Mouse (Mus musculus): ENCODE results near the gene Nlrx1.

Gene Nlrx1

GRCm38 (mm10) chr9:44269973-44270372 lies 1.6 kb upstream of the Nlrx1 start:
- DNase-seq (ENCODE audit: extremely low read depth, insufficient read length, low spot score) = no peak

- no peak for DNase-seq (ENCODE audit: extremely low read depth, insufficient read length, low spot score)
Observed at GRCm38 (mm10) chr9:44269077-44269476, 678 bp upstream of the Nlrx1 start.

- peak; percentile 90 for DNase-seq (ENCODE audit: extremely low read depth, insufficient read length, low spot score)
Observed at GRCm38 (mm10) chr9:44268027-44268360, 405 bp downstream of the Nlrx1 start.

GRCm38 (mm10) chr9:44267319-44268026 lies 926 bp downstream of the Nlrx1 start:
- no peak for DNase-seq (ENCODE audit: extremely low read depth, insufficient read length, low spot score)

GRCm38 (mm10) chr9:44266478-44267226 lies 1.7 kb downstream of the Nlrx1 start:
- no peak for DNase-seq (ENCODE audit: extremely low read depth, insufficient read length, low spot score)

GRCm38 (mm10) chr9:44261388-44261787 lies 7.0 kb downstream of the Nlrx1 start:
- no peak for DNase-seq (ENCODE audit: extremely low read depth, insufficient read length, low spot score)

- DNase-seq (ENCODE audit: extremely low read depth, insufficient read length, low spot score) = no peak
Observed at GRCm38 (mm10) chr9:44259014-44259413, 9.4 kb downstream of the Nlrx1 start.

- DNase-seq (ENCODE audit: extremely low read depth, insufficient read length, low spot score) = no peak
Observed at GRCm38 (mm10) chr9:44256213-44256612, 12.2 kb downstream of the Nlrx1 start.

- no peak for DNase-seq (ENCODE audit: extremely low read depth, insufficient read length, low spot score)
Observed at GRCm38 (mm10) chr9:44255136-44255521, 13.3 kb downstream of the Nlrx1 start.

GRCm38 (mm10) chr9:44254508-44255135 lies 13.8 kb downstream of the Nlrx1 start:
- DNase-seq (ENCODE audit: extremely low read depth, insufficient read length, low spot score) = no peak

- no peak for DNase-seq (ENCODE audit: extremely low read depth, insufficient read length, low spot score)
Observed at GRCm38 (mm10) chr9:44253441-44253840, 15.0 kb downstream of the Nlrx1 start.

- DNase-seq (ENCODE audit: extremely low read depth, insufficient read length, low spot score) = no peak
Observed at GRCm38 (mm10) chr9:44251314-44251713, 17.1 kb downstream of the Nlrx1 start, which contains the start of gene Pdzd3. Gene Pdzd3, minus strand, starts transcription at chr9:44251471.

GRCm38 (mm10) chr9:44250445-44250844 lies 18.0 kb downstream of the Nlrx1 start:
- no peak for DNase-seq (ENCODE audit: extremely low read depth, insufficient read length, low spot score)

- DNase-seq (ENCODE audit: extremely low read depth, insufficient read length, low spot score) = no peak
Observed at GRCm38 (mm10) chr9:44249181-44250146, 18.9 kb downstream of the Nlrx1 start.

- no peak for DNase-seq (ENCODE audit: extremely low read depth, insufficient read length, low spot score)
Observed at GRCm38 (mm10) chr9:44247907-44248306, 20.5 kb downstream of the Nlrx1 start.

- no peak for DNase-seq (ENCODE audit: extremely low read depth, insufficient read length, low spot score)
Observed at GRCm38 (mm10) chr9:44243621-44244020, 24.8 kb downstream of the Nlrx1 start.

GRCm38 (mm10) chr9:44241418-44241817 lies 27.0 kb downstream of the Nlrx1 start:
- DNase-seq (ENCODE audit: extremely low read depth, insufficient read length, low spot score) = no peak

- no peak for DNase-seq (ENCODE audit: extremely low read depth, insufficient read length, low spot score)
Observed at GRCm38 (mm10) chr9:44240911-44241310, 27.5 kb downstream of the Nlrx1 start.

- no peak for DNase-seq (ENCODE audit: extremely low read depth, insufficient read length, low spot score)
Observed at GRCm38 (mm10) chr9:44240399-44240798, 28.0 kb downstream of the Nlrx1 start, which contains the start of gene Ccdc153. Gene Ccdc153, plus strand, starts transcription at chr9:44240676.

- no peak for DNase-seq (ENCODE audit: extremely low read depth, insufficient read length, low spot score)
Observed at GRCm38 (mm10) chr9:44239447-44239846, 29.0 kb downstream of the Nlrx1 start.

Measured in 3134 (cell line).